Mouse (Mus musculus) stomach, embryonic 16.5 days (tissue): ENCODE results near the gene Chmp4b. TPM values are rescaled to one million over a fixed set of nuclear protein-coding genes. Genes with fewer than 3 reads are reported as not detected.

Experiments
- ATAC-seq: fragments of 200-750 bp; cut with Nextera tagmentation; 2 replicates; pipeline ENCODE4 v1.8.0; 2017; ENCODE audit warnings: moderate number of reproducible peaks, moderate TSS enrichment; ENCODE audit not compliant: insufficient read depth, low FRiP score
- H3K27ac ChIP-seq: fragments of 300-500 bp; sonication (generic); 2 replicates; pipeline ENCODE4 v1.5.1; 2014; ENCODE audit warnings: low read length
- H3K27me3 ChIP-seq: fragments of 300-500 bp; sonication (generic); 2 replicates; pipeline ENCODE4 v1.6.1; 2014; ENCODE audit warnings: low read length, control low read depth, mixed read lengths; ENCODE audit not compliant: control insufficient read depth, insufficient read depth
- H3K36me3 ChIP-seq: fragments of 300-500 bp; sonication (generic); 2 replicates; pipeline ENCODE4 v1.6.1; 2014; ENCODE audit warnings: low read length; ENCODE audit not compliant: control insufficient read depth, insufficient read depth
- H3K4me1 ChIP-seq: fragments of 300-500 bp; sonication (generic); 2 replicates; pipeline ENCODE4 v1.6.1; 2014; ENCODE audit warnings: low read length, control low read depth, mixed read lengths; ENCODE audit not compliant: control insufficient read depth, insufficient read depth
- H3K4me2 ChIP-seq: fragments of 300-500 bp; sonication (generic); 2 replicates; pipeline ENCODE4 v1.6.1; 2014; ENCODE audit warnings: low read depth, low read length, mixed read lengths
- H3K4me3 ChIP-seq: fragments of 300-500 bp; sonication (generic); replicated peaks from 2 replicates; pipeline ENCODE4 v1.5.1; 2014; ENCODE audit warnings: mild to moderate bottlenecking, low read length
- H3K9ac ChIP-seq: fragments of 300-500 bp; sonication (generic); 2 replicates; pipeline ENCODE4 v1.6.1; 2014; ENCODE audit warnings: low read length
- H3K9me3 ChIP-seq: fragments of 300-500 bp; sonication (generic); replicated peaks from 2 replicates; pipeline ENCODE4 v1.6.1; 2016; ENCODE audit warnings: low read length, control low read depth; ENCODE audit not compliant: control insufficient read depth
- WGBS: fragments of 180-500 bp; shearing (Covaris S2); extraction: QIAGEN DNeasy Blood & Tissue Kit; methylation state at CpG from one replicate; pipeline ENCODE4 v1.1.7; 2014; 5-methylcytosine and 5-hydroxymethylcytosine counted together
- polyA plus RNA-seq: library from polyadenylated mRNA; unstranded; fragments of >200 nt; fragmentation: Nextera tagmentation; extraction: Ambion mirVana; gene quantifications from 2 replicates; pipeline ENCODE4 v1.2.1, GENCODE M21; 2015

Gene Chmp4b
- polyA plus RNA-seq, 1 experiment from 2014 or later, result 23.6 TPM

DNA sequence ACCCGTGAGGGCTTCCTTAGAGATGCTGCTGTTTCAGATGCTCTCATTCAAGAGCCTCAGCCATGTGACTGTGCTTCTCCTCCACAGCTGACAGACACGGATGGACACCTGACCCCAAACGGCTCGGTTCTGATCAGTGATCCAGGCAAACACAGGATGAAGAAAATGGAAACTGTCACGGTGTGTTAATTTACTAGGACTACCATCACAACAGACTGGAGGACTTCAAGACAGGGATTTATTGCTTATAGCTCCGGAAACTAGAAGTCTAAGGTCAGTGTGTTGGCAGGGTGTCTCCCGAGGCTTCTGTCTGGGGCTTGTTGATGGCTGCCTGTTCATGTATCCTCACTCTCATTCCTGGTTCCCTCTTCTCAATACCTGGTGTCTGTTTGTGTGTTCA, 83.9 kb downstream of the Chmp4b start:
- WGBS, result 54% methylated on average over 7 of the region's 7 CpGs
- no peaks in the 10 kb centered on the region for H3K9me3 ChIP-seq
- ATAC-seq, result no peak
- no peak overlapping the region for H3K4me3 ChIP-seq
- H3K9ac ChIP-seq, result no peak overlapping the region
- H3K27ac ChIP-seq, result no peak overlapping the region
- H3K4me2 ChIP-seq, result no peak overlapping the region
- peaks cover 7% of the 10 kb centered on the region for H3K4me1 ChIP-seq
- no peaks in the 10 kb centered on the region for H3K36me3 ChIP-seq
- no peaks in the 10 kb centered on the region for H3K27me3 ChIP-seq

DNA sequence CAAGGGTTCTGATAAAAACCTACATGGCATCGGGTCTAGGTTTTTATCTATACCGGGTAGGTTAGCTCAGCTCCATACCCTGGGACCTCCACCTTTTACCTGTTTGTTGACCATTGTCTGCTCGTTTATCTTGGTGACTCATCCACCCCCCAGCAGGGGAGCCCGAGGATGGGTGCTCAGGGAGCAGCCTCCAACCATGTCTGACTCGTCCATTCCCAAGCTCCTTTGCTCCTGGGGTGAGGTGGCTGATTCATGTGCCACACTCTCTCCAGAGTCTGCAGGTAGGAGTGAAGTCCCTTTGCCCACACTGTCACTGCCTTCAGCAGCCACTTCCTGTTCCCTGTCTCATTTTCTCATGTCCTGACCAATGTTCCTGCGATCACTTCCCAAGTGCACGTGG, 84.5 kb downstream of the Chmp4b start:
- 66% methylated on average over 7 of the region's 7 CpGs for WGBS

DNA sequence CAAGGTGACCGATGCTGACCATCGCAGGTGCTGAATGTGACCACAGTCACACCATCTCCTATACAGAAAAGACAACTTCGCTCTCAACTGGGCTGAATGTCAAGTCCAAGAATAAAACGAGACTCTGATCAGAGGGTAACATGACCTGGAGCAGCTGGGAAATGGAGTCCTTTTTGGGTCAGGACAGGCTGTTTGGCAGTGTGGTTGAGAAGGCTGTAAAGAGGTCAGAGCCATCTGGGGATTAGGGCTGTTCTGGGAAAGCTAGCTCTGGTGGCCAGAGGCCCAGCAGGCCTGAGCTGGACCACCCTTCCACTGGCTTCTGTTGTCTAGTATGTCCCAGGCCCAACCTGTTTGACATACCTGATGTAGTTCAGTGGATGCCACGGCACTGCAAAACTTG, 87.1 kb downstream of the Chmp4b start:
- H3K4me3 ChIP-seq, result no peak overlapping the region
- no peak overlapping the region for H3K4me2 ChIP-seq
- H3K27me3 ChIP-seq, result no peaks in the 10 kb centered on the region
- H3K4me1 ChIP-seq, result no peaks in the 10 kb centered on the region
- no peak overlapping the region for H3K9ac ChIP-seq
- WGBS, result 85% methylated on average over 5 of the region's 5 CpGs
- H3K36me3 ChIP-seq, result no peaks in the 10 kb centered on the region
- H3K27ac ChIP-seq, result no peak overlapping the region
- H3K9me3 ChIP-seq, result no peaks in the 10 kb centered on the region
- ATAC-seq, result no peak

More for the DNA sequence above, 84.5 kb downstream of the Chmp4b start:
- H3K4me3 ChIP-seq, result no peak overlapping the region
- no peak overlapping the region for H3K27ac ChIP-seq
- no peaks in the 10 kb centered on the region for H3K27me3 ChIP-seq
- no peaks in the 10 kb centered on the region for H3K9me3 ChIP-seq
- H3K4me2 ChIP-seq, result no peak overlapping the region
- H3K4me1 ChIP-seq, result peaks cover 7% of the 10 kb centered on the region
- H3K36me3 ChIP-seq, result no peaks in the 10 kb centered on the region
- ATAC-seq, result no peak
- H3K9ac ChIP-seq, result no peak overlapping the region

DNA sequence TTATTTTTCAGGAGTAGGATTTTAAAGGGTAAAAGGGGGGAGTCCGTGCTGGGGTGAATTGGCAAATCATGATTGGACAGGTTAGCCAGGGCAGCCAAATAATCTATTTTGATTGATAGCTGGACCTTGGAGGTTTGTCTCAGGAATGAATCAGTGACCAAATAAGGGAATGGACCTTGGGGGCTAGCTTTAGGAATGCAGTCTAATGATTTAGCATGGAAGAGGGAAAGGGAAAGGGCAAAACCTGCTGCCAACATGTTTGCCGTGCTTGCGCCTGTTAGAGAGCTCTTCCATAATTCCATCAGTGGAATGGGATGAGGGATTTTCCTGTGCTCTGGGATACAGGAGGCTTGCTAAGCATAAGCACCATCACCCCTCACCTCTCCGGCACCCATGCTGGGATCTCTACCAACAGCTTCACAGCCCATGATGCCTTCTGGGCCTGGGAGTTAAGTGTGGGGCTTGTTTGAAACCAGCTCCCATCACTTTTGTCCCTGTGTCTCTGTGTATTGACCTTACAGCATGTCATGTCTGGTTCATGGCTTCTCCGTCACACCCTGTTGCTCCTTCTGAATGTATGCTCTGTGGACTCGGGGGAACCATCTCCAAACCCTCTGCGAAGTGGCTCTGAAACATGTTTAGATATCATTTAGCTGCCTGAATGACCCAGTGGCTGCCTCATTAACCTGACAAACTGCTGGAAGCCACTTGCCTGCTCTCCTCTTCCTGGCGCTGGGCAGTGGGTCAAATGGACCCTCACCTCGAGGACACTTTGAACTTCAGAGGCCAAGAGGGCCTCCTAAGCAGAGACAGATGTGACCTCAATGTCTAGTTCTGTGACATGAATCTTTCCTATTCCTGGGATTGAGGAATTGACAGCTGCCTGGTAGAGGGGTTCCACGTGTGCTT, 91.7 kb downstream of the Chmp4b start:
- Histone ChIP-seq H3K36me3 (no peaks in the 10 kb centered on the region), H3K27ac (no peak overlapping the region), H3K27me3 (no peaks in the 10 kb centered on the region), H3K9me3 (no peaks in the 10 kb centered on the region), H3K4me3 (no peak overlapping the region), H3K4me1 (no peaks in the 10 kb centered on the region), H3K4me2 (no peak overlapping the region), H3K9ac (no peak overlapping the region)
- ATAC-seq, result no peak
- 71% methylated on average over 10 of the region's 10 CpGs for WGBS

- Histone ChIP-seq H3K4me2 (no peak overlapping the region), H3K9ac (no peak overlapping the region), H3K4me1 (peaks cover under 1% of the 10 kb centered on the region), H3K36me3 (no peaks in the 10 kb centered on the region), H3K4me3 (no peak overlapping the region), H3K9me3 (no peaks in the 10 kb centered on the region), H3K27me3 (no peaks in the 10 kb centered on the region), H3K27ac (no peak overlapping the region)
- ATAC-seq, result no peak
- 62% methylated on average over 4 of the region's 4 CpGs for WGBS
These were observed 92.4 kb downstream of the Chmp4b start for GRCm38 (mm10) chr2:154743915-154744314.

Other genes starting within 250 kb of the Chmp4b start
- 4.2 and 7.9 TPM in 2 replicates for gene Snta1, start 243.6 kb upstream of the Chmp4b start, polyA plus RNA-seq
- gene Cbfa2t2, start 215.2 kb upstream of the Chmp4b start, polyA plus RNA-seq, result 31.8 and 32.8 TPM in 2 replicates
- 0.59 and 1.6 TPM in 2 replicates for gene 1700003F12Rik, start 104.6 kb upstream of the Chmp4b start, polyA plus RNA-seq
- gene Actl10, start 99.9 kb upstream of the Chmp4b start, polyA plus RNA-seq, result 0.14 TPM in 1 of 2 replicates, not detected in the other
- 1.4 and 1.7 TPM in 2 replicates for gene Necab3, start 92.8 kb upstream of the Chmp4b start, polyA plus RNA-seq
- gene E2f1, start 81.8 kb upstream of the Chmp4b start, polyA plus RNA-seq, result 8.1 and 9.3 TPM in 2 replicates
- 32.4 and 35.1 TPM in 2 replicates for gene Pxmp4, start 48.0 kb upstream of the Chmp4b start, polyA plus RNA-seq
- gene Zfp341, start 38.4 kb upstream of the Chmp4b start, polyA plus RNA-seq, result 0.34 and 0.59 TPM in 2 replicates
- gene 4930519P11Rik, start 38.3 kb upstream of the Chmp4b start, polyA plus RNA-seq, result not detected in 2 replicates
- not detected in 2 replicates for gene Gm14214, start 118.3 kb downstream of the Chmp4b start, polyA plus RNA-seq
- 36.8 and 39.4 TPM in 2 replicates for gene Raly, start 139.4 kb downstream of the Chmp4b start, polyA plus RNA-seq
- 0.41 and 1.0 TPM in 2 replicates for gene a, start 139.7 kb downstream of the Chmp4b start, polyA plus RNA-seq
- 74.7 and 88.7 TPM in 2 replicates for gene Eif2s2, start 241.2 kb downstream of the Chmp4b start, polyA plus RNA-seq